Mouse (Mus musculus): ENCODE data around the gene Aqr. TPM values are rescaled to one million over a fixed set of nuclear protein-coding genes. Genes with fewer than 3 reads are reported as not detected.

Gene Aqr
- total RNA-seq, 2 experiments from 2014 or later: 12.5 to 16.8 TPM

DNA sequence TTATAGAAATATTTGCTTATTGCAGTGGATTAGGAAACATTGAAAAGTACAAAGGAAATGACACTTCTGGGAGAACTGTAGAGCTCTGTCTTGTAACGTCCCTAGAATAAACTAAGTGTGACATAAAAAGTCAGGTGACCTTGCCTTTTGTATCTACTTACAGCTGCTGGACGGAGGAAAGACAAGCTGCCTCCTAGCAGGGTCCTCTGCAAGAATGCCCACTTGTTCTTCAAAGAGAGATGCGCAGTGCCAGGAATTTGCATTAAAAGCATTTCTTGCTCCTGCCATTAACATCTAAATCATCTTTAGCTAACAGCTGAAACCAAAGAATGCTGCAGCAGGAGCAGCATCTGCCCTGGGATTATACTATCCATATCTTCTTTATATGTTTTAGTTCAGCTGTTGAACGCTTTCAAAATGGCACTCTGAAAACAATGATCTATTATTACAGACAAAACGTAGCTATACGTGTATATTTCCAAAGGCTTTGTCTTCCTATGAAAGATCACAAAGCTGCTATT is 126.7 kb downstream of the Aqr start:
- no peak for DNase-seq

DNA sequence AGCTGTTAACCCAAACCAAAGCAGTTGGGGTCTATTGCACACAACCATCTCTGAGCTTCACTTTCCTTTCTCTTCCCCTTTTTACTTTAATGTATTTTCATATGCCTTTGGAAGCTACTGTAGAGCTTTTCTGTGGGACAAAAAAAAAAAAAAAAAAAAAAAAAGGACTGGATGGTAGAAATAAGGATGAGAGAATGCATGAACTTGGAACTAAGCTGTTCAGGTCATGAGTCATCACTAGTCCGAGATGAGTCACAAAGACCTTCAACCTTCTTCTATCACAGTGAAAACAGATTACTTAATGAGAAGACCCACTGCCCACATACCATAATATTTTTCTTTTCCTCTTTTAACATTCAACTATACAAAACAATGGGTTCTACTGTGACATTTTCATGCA is 127.2 kb downstream of the Aqr start:
- DNase-seq: no peak

DNA sequence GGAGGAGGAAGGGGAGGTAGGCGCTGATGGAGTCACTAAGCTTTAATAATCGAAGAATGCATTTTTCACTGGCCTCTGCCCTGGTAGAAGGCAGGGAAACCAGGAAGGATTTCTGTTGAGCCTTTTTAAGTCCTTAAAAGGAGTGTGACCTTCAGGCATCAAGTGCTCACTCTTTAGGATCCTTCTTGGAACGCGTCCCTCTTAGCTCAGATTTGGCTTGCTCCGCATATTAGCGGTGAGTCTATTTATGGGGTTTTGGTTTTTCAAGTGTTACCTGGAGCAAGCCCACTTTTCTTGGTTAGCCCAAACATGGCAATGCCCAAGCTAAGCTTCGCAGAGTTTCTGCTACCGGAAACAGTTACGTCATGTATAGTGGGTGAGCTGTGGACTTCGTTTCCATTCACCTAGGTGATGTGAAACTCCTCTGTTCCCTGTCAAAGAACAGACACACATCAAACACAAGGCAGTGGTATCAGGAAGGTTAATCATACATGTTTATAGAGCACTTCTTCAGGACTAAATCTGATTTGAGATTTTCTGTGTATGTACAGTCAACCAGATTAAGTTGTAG is 128.5 kb downstream of the Aqr start:
- no peak for DNase-seq

DNA sequence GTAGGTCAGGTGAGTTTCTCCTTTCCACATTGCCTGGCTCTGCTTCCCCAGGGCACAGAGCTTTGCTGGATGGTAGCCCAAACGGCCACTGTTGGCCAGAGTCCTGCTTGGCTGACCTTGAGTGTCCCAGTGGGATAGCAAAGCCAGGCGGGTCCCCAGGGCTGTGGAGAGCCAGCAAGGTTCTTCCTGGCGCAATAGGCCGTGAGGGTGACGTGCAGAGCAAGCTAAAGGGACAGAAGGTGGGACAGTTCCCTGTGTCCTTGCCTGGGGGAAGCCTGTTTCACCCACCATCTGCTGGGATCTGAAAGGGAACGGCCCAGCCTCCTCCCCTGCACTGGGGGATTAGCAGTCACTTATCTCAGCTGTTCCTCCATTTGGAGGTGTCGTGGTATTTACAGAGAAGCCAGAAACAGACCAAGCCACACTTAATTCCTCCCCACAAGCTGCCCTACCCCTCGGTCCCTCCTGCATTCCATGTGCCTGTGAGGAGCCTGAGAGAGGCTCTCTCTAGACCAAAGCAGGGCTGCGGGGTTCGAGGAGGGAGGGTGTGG is 129.4 kb downstream of the Aqr start:
- DNase-seq: peak; percentile 69

DNA sequence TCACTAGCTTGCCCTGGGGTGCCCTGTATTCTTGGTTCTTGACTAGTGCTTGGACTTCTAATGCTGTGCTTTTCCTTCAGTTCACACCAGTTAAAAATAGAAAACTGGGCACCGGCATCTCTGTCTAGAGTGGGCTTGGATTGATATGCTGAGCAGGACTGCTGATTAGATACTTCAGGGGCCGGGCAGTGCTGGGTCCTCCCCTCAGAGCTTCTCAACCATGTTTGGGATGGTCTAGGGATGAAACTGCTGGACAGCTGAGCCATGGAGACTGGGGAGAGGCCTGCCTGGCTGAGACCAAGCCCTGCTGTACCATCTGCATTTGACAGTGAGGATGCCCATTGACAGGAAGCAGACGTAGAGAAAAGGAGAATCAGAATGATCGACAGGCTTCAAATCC is 132.7 kb downstream of the Aqr start:
- no peak for DNase-seq

DNA sequence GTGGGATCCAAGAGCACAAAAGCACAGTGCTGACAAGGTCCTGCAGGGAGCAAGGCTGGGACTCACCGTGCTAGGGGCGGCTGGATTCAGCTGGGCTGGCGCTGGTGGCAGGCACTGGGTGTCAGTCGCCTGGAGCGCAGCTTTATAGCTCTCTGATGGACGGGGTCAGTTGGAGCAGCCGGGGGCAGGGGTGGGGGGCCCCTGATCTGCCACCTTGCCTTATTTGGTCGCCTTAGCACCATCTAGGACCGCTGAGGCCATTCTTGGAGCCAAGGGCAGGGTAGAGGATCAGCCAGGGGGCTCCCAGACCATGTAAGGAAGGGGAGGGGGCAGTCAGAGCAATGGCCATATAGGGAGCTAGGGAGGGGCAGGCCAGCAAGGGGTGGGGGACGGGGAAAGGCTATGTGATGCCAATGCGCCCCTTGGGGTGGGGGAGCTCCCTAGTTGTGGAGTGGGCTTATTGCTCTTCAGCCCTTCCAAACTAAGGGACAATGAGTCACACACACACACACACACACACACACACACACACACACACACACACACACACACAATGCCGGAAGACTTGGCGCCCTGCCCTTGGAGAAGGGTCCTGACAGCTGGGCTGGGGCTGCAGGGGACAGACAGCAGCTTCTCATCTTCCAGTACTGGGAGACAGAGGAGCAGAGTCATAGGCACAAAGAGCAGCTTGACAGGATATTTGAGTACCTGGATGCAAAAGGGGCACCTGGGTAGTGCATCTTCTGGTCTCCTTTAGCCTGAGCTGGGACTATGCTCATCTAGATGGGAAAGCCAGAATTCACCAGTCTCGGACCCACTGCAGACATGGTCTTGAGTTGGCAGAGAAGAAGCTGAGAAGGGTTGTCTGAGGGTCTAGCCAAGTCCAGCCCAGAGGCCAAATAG is 133.9 kb downstream of the Aqr start, which contains the start of gene Actc1:
Gene Actc1, minus strand, starts transcription at position 853 of the 903 bp plus-strand sequence.
- DNase-seq: peak; percentile 57

DNA sequence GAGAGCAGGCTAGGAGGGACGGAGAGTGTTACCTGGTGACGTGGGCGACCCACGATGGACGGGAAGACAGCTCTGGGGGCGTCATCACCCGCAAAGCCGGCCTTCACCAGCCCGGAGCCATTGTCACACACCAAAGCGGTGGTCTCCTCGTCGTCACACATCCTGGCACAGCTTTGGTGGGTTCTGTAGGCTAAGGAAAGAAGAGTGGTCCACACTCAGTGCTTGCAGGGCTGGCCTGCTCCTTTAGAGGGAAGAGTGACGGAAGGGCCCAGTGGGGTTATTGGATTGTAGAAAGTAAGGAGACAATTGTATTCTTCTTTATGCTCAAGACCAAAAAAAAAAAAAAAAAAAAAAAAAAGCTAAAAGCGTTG is 135.0 kb downstream of the Aqr start:
- DNase-seq: no peak

Small RNA genes within 50 kb of the gene (microRNA-seq; reads per million reads assigned to microRNA genes)
- gene Mir7002: 0 reads per million in 2 experiments

Other genes with a start within 250 kb of the Aqr start
- gene Gjd2, start 173.4 kb downstream of the Aqr start, total RNA-seq (2021): not detected
- gene Actc1, start 133.5 kb downstream of the Aqr start, total RNA-seq (2021): 1,000 to 10,000 TPM; 3,096 to 4,913 TPM
- gene Zfp770, start 14.4 kb upstream of the Aqr start, total RNA-seq (2021): 10 to 100 TPM; 10.7 to 11.9 TPM